Mouse (Mus musculus): Measurements from ENCODE around the gene Slco6d1. TPM values are rescaled to one million over a fixed set of nuclear protein-coding genes. Genes with fewer than 3 reads are reported as not detected.

The Slco6d1 gene
- polyA plus RNA-seq, 1 experiment, result not detected

- H3K79me3 ChIP-seq (ENCODE audit: low read depth), result no peaks in the 10 kb centered on the region
- H3K79me2 ChIP-seq (ENCODE audit: control insufficient read depth, insufficient read depth), result no peaks in the 10 kb centered on the region
- no peaks in the 10 kb centered on the region for H3K27me3 ChIP-seq (ENCODE audit: control insufficient read depth, insufficient read depth, insufficient read length)
- no peak overlapping the region for H3K4me3 ChIP-seq (ENCODE audit: insufficient read depth, poor library complexity, severe bottlenecking)
- TF ChIP-seq MYOG (IDR thresholded peaks at IDR 0.05; ENCODE audit: control insufficient read depth, extremely low read depth, insufficient read length), result no peak
- TF ChIP-seq CTCF (IDR thresholded peaks at IDR 0.05; ENCODE audit: control insufficient read depth, insufficient read depth, insufficient read length), result no peak
- TF ChIP-seq MAX (IDR thresholded peaks at IDR 0.05), result no peak
- TF ChIP-seq FOSL1 (IDR thresholded peaks at IDR 0.05; ENCODE audit: insufficient read depth, low read length, poor library complexity, severe bottlenecking), result no peak
- H3K36me3 ChIP-seq (ENCODE audit: control insufficient read depth, insufficient read depth), result no peaks in the 10 kb centered on the region
- H3ac ChIP-seq (ENCODE audit: control insufficient read depth, insufficient read length, low read depth), result no peak overlapping the region
These were observed 144.8 kb downstream of the Slco6d1 start for GRCm38 (mm10) chr1:98565701-98566100.

Small RNA genes within 50 kb of the gene (microRNA-seq; reads per million reads assigned to microRNA genes)
- gene Gm26134 (ENCODE audit: borderline microRNAs expressed), result not detected
